Mouse (Mus musculus) leukemia stem cell, adult 10-12 weeks (primary cell): ENCODE results near the gene Igfals. TPM values are rescaled to one million over a fixed set of nuclear protein-coding genes. Genes with fewer than 3 reads are reported as not detected.

Experiments used
- polyA plus RNA-seq: library from polyadenylated mRNA; stranded (reverse); fragments of >175 nt; gene quantifications from 2 replicates; pipeline ENCODE4 v1.2.3, GENCODE M21; 2012; ENCODE audit warnings: low replicate concordance

Gene Igfals
- 0.14 TPM in 1 of 2 replicates, not detected in the other for polyA plus RNA-seq

GRCm38 (mm10) chr17:24865776-24866175 is at the start of gene Igfals:
Igfals (plus strand) TSS chr17:24865997.

GRCm38 (mm10) chr17:24839842-24840241 is 26.0 kb upstream of the Igfals start, which contains the start of gene Hagh:
Hagh (plus strand) TSS chr17:24840143.

GRCm38 (mm10) chr17:24850065-24850772 is 15.6 kb upstream of the Igfals start, which contains the start of gene Fahd1:
Fahd1 (minus strand) TSS chr17:24850364.

GRCm38 (mm10) chr17:24886134-24886931 is 20.5 kb downstream of the Igfals start, which contains the start of the genes Nubp2 and Spsb3:
Nubp2 (minus strand) TSS chr17:24886349.
Spsb3 (plus strand) TSS chr17:24886643.

GRCm38 (mm10) chr17:24894995-24895547 is 29.3 kb downstream of the Igfals start, which contains the start of the genes Eme2 and Mrps34:
Eme2 (minus strand) TSS chr17:24895087.
Mrps34 (plus strand) TSS chr17:24895116.

GRCm38 (mm10) chr17:24896241-24896992 is 30.6 kb downstream of the Igfals start, which contains the start of gene Nme3:
Nme3 (plus strand) TSS chr17:24896500.

Other genes with a start within 250 kb of the Igfals start
- gene Tsc2, start 233.4 kb upstream of the Igfals start, polyA plus RNA-seq, result 37.0 and 60.0 TPM in 2 replicates
- gene Nthl1, start 233.3 kb upstream of the Igfals start, polyA plus RNA-seq, result 4.3 and 4.4 TPM in 2 replicates
- gene Slc9a3r2, start 215.7 kb upstream of the Igfals start, polyA plus RNA-seq, result 2.0 and 5.8 TPM in 2 replicates
- gene Npw, start 207.5 kb upstream of the Igfals start, polyA plus RNA-seq, result 1.1 and 4.6 TPM in 2 replicates
- 144 and 147 TPM in 2 replicates for gene Zfp598, start 196.3 kb upstream of the Igfals start, polyA plus RNA-seq
- gene Syngr3, start 176.0 kb upstream of the Igfals start, polyA plus RNA-seq, result 0.56 and 0.62 TPM in 2 replicates
- 134 TPM in 2 replicates for gene Gfer, start 169.8 kb upstream of the Igfals start, polyA plus RNA-seq
- 0.69 and 1.8 TPM in 2 replicates for gene Noxo1, start 169.8 kb upstream of the Igfals start, polyA plus RNA-seq
- 20.7 and 32.9 TPM in 2 replicates for gene Tbl3, start 158.3 kb upstream of the Igfals start, polyA plus RNA-seq
- gene Rnf151, start 147.9 kb upstream of the Igfals start, polyA plus RNA-seq, result 0.42 and 0.46 TPM in 2 replicates
- 69.0 and 456 TPM in 2 replicates for gene Rps2, start 147.9 kb upstream of the Igfals start, polyA plus RNA-seq
- 350 and 503 TPM in 2 replicates for gene Ndufb10, start 141.5 kb upstream of the Igfals start, polyA plus RNA-seq
- not detected in 2 replicates for gene Rpl3l, start 138.2 kb upstream of the Igfals start, polyA plus RNA-seq
- gene Msrb1, start 129.4 kb upstream of the Igfals start, polyA plus RNA-seq, result 9.9 and 15.7 TPM in 2 replicates
- not detected in 2 replicates for gene Hs3st6, start 113.0 kb upstream of the Igfals start, polyA plus RNA-seq
- gene Meiob, start 61.7 kb upstream of the Igfals start, polyA plus RNA-seq, result not detected in 2 replicates
- 39.1 and 51.7 TPM in 2 replicates for gene Hagh, start 25.9 kb upstream of the Igfals start, polyA plus RNA-seq
- 6.2 and 6.5 TPM in 2 replicates for gene Fahd1, start 15.6 kb upstream of the Igfals start, polyA plus RNA-seq
- 10.5 and 114 TPM in 2 replicates for gene Nubp2, start 20.4 kb downstream of the Igfals start, polyA plus RNA-seq
- 21.6 and 45.5 TPM in 2 replicates for gene Spsb3, start 20.6 kb downstream of the Igfals start, polyA plus RNA-seq
- gene Eme2, start 29.1 kb downstream of the Igfals start, polyA plus RNA-seq, result 31.8 and 37.9 TPM in 2 replicates
- gene Mrps34, start 29.1 kb downstream of the Igfals start, polyA plus RNA-seq, result 81.1 and 115 TPM in 2 replicates
- gene Nme3, start 30.5 kb downstream of the Igfals start, polyA plus RNA-seq, result 16.0 and 19.6 TPM in 2 replicates
- 38.3 and 49.4 TPM in 2 replicates for gene Mapk8ip3, start 71.0 kb downstream of the Igfals start, polyA plus RNA-seq
- 9.1 and 11.1 TPM in 2 replicates for gene Jpt2, start 94.7 kb downstream of the Igfals start, polyA plus RNA-seq
- 21.8 and 31.3 TPM in 2 replicates for gene Cramp1l, start 149.8 kb downstream of the Igfals start, polyA plus RNA-seq
- gene Ift140, start 150.1 kb downstream of the Igfals start, polyA plus RNA-seq, result 6.6 and 11.9 TPM in 2 replicates
- 0.61 and 0.64 TPM in 2 replicates for gene Tmem204, start 217.6 kb downstream of the Igfals start, polyA plus RNA-seq
- 18.2 and 46.2 TPM in 2 replicates for gene Telo2, start 250.0 kb downstream of the Igfals start, polyA plus RNA-seq